Mouse (Mus musculus): ENCODE results near the gene Dnm3.

DNA sequence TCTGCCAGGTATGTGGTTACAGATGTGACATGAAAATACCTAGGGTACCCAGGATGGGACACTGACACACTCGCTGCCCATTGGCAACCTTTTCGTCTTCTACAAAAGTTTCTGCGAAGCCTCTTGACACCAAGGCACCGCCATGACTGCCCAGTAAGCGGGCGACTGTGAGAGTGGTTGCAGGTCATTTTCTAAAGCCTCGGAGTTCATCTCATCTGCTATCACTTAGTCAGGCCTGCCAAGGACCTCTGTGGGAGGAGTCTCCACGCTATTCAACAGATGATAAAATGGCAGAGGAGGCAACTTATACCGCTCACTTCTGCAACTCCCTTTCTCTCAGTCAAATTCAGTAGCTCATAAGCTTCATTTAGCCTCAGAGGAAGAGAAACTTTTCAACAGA, 268.8 kb downstream of the Dnm3 start:
- TF ChIP-seq CTCF (IDR thresholded peaks at IDR 0.05; ENCODE audit: insufficient read depth, low read length) (no peak), POLR2A (IDR thresholded peaks at IDR 0.05; ENCODE audit: borderline replicate concordance, extremely low read depth, low read depth, low read length) (no peak)

All from lung, adult 2 months (tissue).